Mouse (Mus musculus): ENCODE data around the gene Dnal1. TPM values are rescaled to one million over a fixed set of nuclear protein-coding genes. Genes with fewer than 3 reads are reported as not detected.

Gene Dnal1
- total and polyA plus RNA-seq, 3 experiments, result 1.3 to 1.7 TPM; not detected in 1

GRCm38 (mm10) chr12:84178652-84179445 lies 64.7 kb downstream of the Dnal1 start:
- Histone ChIP-seq H3K27ac (ENCODE audit: control insufficient read depth, low read depth, low read length) (peak overlapping the region; percentile 96), H3K9me3 (replicated peaks; ENCODE audit: insufficient read depth, low read length) (no peaks in the 10 kb centered on the region), H3K9ac (ENCODE audit: control insufficient read depth, low read depth, low read length, poor library complexity, severe bottlenecking) (peak overlapping the region; percentile 5), H3K4me3 (ENCODE audit: control insufficient read depth in 1 of 2, insufficient read depth in 1 of 2, low read depth in 2 of 2, low read length in 2 of 2) (no peak overlapping the region), H3K79me2 (ENCODE audit: control insufficient read depth, insufficient read depth, low read length, poor library complexity) (peaks cover 77% of the 10 kb centered on the region), H3K36me3 (ENCODE audit: control insufficient read depth in 1 of 2, insufficient read depth in 2 of 2, low read length in 2 of 2) (peaks cover 5 to 71% of the 10 kb centered on the region in 2 experiments; a peak in 3 of 4 replicates), H3K27me3 (ENCODE audit: control insufficient read depth in 1 of 2, insufficient read depth in 2 of 2, low read length in 2 of 2) (no peaks in the 10 kb centered on the region), H3K4me1 (ENCODE audit: control insufficient read depth in 1 of 2, insufficient read depth in 2 of 2, low read length in 2 of 2) (peaks cover 49 to 70% of the 10 kb centered on the region in 2 experiments)
- TF ChIP-seq BHLHE40 (IDR thresholded peaks at IDR 0.05; ENCODE audit: borderline replicate concordance, low read depth, low read length) (no peak), MYB (IDR thresholded peaks at IDR 0.05; ENCODE audit: low read depth, low read length) (no peak), ZKSCAN1 (IDR thresholded peaks at IDR 0.05; ENCODE audit: low read depth, low read length) (no peak), CHD1 (IDR thresholded peaks at IDR 0.05; ENCODE audit: low read depth, low read length) (no peak), NRF1 (IDR thresholded peaks at IDR 0.05; ENCODE audit: insufficient read depth, low read depth, low read length, poor library complexity, severe bottlenecking) (no peak), HCFC1 (IDR thresholded peaks at IDR 0.05; ENCODE audit: low read depth, low read length) (no peak), ZNF384 (IDR thresholded peaks at IDR 0.05; ENCODE audit: low read depth, low read length) (no peak), ZMIZ1 (IDR thresholded peaks at IDR 0.05; ENCODE audit: low read depth, low read length) (no peak), ETS1 (IDR thresholded peaks at IDR 0.05; ENCODE audit: low read depth, low read length) (0 out of 2 replicates have a peak, but pooled peaks have one; percentile 21), TCF12 (IDR thresholded peaks at IDR 0.05; ENCODE audit: low read depth, low read length) (no peak), KAT2A (conservative IDR thresholded peaks at IDR 0.05; ENCODE audit: low read depth, low read length) (no peak), MYC (IDR thresholded peaks at IDR 0.05; ENCODE audit: low read depth, low read length) (no peak), MAZ (IDR thresholded peaks at IDR 0.05; ENCODE audit: low read depth, low read length) (no peak), TAL1 (IDR thresholded peaks at IDR 0.05; ENCODE audit: low read length) (no peak), SMC3 (IDR thresholded peaks at IDR 0.05; ENCODE audit: low read depth, low read length) (no peak), CTCF (IDR thresholded peaks at IDR 0.05 in 2 of 3, conservative IDR thresholded peaks at IDR 0.05 in 1 of 3; ENCODE audit: control insufficient read depth in 1 of 3, insufficient read depth in 1 of 3, low read depth in 2 of 3, low read length in 3 of 3, poor library complexity in 1 of 3, severe bottlenecking in 1 of 3) (no peak), EP300 (IDR thresholded peaks at IDR 0.05; ENCODE audit: low read depth in 1 of 2, low read length in 2 of 2) (peak; percentile 42 to 55; a peak in 2 of 4 replicates)
- DNase-seq (ENCODE audit: low read depth, low spot score), result peak; percentile 37

DNA sequence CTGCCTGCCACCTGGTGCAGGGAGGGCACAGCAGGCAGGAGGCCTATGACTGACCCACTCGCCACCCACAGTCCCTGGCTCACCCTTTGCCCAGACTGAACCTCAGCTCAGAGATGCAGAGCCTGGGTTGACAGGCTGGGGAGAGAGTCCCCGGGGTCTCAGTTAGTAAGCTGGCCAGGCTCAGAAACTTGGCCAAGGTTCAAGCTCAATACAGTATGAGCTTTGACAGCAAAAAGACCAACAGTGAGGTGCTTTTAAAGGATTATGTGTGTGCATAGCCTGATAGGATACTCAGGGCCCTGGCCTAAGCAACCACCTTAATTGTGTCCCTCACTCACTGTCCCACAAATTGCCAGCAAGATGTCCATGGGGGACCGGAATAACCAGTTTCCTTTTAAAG lies 65.9 kb downstream of the Dnal1 start:
- no peak overlapping the region for H3K9ac ChIP-seq (ENCODE audit: control insufficient read depth, low read depth, low read length, poor library complexity, severe bottlenecking)

More for the DNA sequence above, 65.9 kb downstream of the Dnal1 start:
- H3K9me3 ChIP-seq (replicated peaks; ENCODE audit: insufficient read depth, low read length), result no peaks in the 10 kb centered on the region
- H3K4me3 ChIP-seq (ENCODE audit: control insufficient read depth in 1 of 2, insufficient read depth in 1 of 2, low read depth in 2 of 2, low read length in 2 of 2), result no peak overlapping the region
- DNase-seq (ENCODE audit: low read depth, low spot score), result no peak
- H3K27me3 ChIP-seq (ENCODE audit: control insufficient read depth in 1 of 2, insufficient read depth in 2 of 2, low read length in 2 of 2), result no peaks in the 10 kb centered on the region
- H3K36me3 ChIP-seq (ENCODE audit: control insufficient read depth in 1 of 2, insufficient read depth in 2 of 2, low read length in 2 of 2), result peaks cover 5 to 64% of the 10 kb centered on the region in 2 experiments; a peak in 3 of 4 replicates
- H3K79me2 ChIP-seq (ENCODE audit: control insufficient read depth, insufficient read depth, low read length, poor library complexity), result peaks cover 76% of the 10 kb centered on the region
- peak overlapping the region; percentile 19; the same call in 1 of the 2 replicates for H3K27ac ChIP-seq (ENCODE audit: control insufficient read depth, low read depth, low read length)
- TF ChIP-seq NRF1 (IDR thresholded peaks at IDR 0.05; ENCODE audit: insufficient read depth, low read depth, low read length, poor library complexity, severe bottlenecking), result no peak
- no peak for TF ChIP-seq CHD2 (IDR thresholded peaks at IDR 0.05; ENCODE audit: low read length)
- TF ChIP-seq GATA1 (IDR thresholded peaks at IDR 0.05; ENCODE audit: low read depth, low read length), result no peak
- H3K4me1 ChIP-seq (ENCODE audit: control insufficient read depth in 1 of 2, insufficient read depth in 2 of 2, low read length in 2 of 2), result peaks cover 46 to 62% of the 10 kb centered on the region in 2 experiments
